ENCODE assay signal across 27 mouse cellular contexts in genomic region chr4:97192601-97193000, GRCm38 (mm10). TPM values are rescaled to one million over a fixed set of nuclear protein-coding genes. Genes with fewer than 3 reads are reported as not detected.
"Had no signal": no experiment of that assay in that cellular context is flagged by ENCODE, and none has a peak within 500 bp of the region (broad histone marks: within the 10 kb centered on the region; RNA-seq: fewer than 3 reads in every experiment).

No protein-coding gene starts in this region.

- H3K9ac ChIP-seq: limb, embryonic 12.5 days; limb, embryonic 15.5 days; liver, embryonic 14.5 days; liver, postnatal 0 days; lung, embryonic 14.5 days; midbrain, embryonic 13.5 days; stomach, embryonic 15.5 days had no signal

- H3K27me3 ChIP-seq: limb, embryonic 12.5 days; limb, embryonic 15.5 days; midbrain, embryonic 13.5 days; stomach, embryonic 15.5 days had no signal

- H3K4me1 ChIP-seq: limb, embryonic 12.5 days; limb, embryonic 15.5 days; midbrain, embryonic 13.5 days; stomach, embryonic 15.5 days had no signal

- H3K4me2 ChIP-seq: limb, embryonic 12.5 days; limb, embryonic 15.5 days; liver, embryonic 11.5 days; lung, embryonic 14.5 days; midbrain, embryonic 13.5 days; stomach, embryonic 15.5 days had no signal

- H3K9me3 ChIP-seq: limb, embryonic 12.5 days; limb, embryonic 15.5 days; midbrain, embryonic 13.5 days; stomach, embryonic 15.5 days had no signal

- H3K27ac ChIP-seq: kidney, postnatal 0 days; limb, embryonic 12.5 days; limb, embryonic 15.5 days; liver, embryonic 14.5 days; macrophage; midbrain, embryonic 13.5 days; stomach, embryonic 15.5 days had no signal

- DNase-seq: kidney, postnatal 25 days; liver, postnatal 0 days; right cerebral cortex, postnatal 25 days; spleen, adult 18-20 months; thymus, postnatal 25 days had no signal

- H3K36me3 ChIP-seq: limb, embryonic 12.5 days; limb, embryonic 15.5 days; midbrain, embryonic 13.5 days; stomach, embryonic 15.5 days had no signal

- H3K4me3 ChIP-seq: limb, embryonic 12.5 days; limb, embryonic 15.5 days; midbrain, embryonic 13.5 days; stomach, embryonic 15.5 days had no signal

- ATAC-seq: liver, postnatal 0 days; lung, postnatal 0 days had no signal

RNA-seq across cellular contexts. Expression of gene Gm10192, which starts 9.6 kb away (rescaled TPM):
- total RNA-seq: layer of hippocampus, adult 8-10 months; layer of hippocampus, postnatal 10 days; left cerebral cortex, adult 8-10 months; left cerebral cortex, postnatal 14 days; left cerebral cortex, postnatal 4 days; megakaryocyte, adult 5-6 weeks; neutrophil, adult 5-6 weeks had no signal
- polyA plus RNA-seq: kidney, embryonic 14.5 days; kidney, postnatal 0 days; large intestine, adult 2 months; limb, embryonic 12.5 days; limb, embryonic 15.5 days; liver, embryonic 11.5 days; liver, embryonic 14.5 days; liver, postnatal 0 days; lung, embryonic 14.5 days; lung, postnatal 0 days; macrophage; midbrain, embryonic 13.5 days; midbrain, embryonic 16.5 days; neural tube, embryonic 11.5 days; stomach, embryonic 15.5 days; thymus, postnatal 0 days had no signal
